Mouse (Mus musculus): Measurements from ENCODE around the gene Fam178b.

GRCm38 (mm10) chr1:36682620-36683355 is at the start of gene Fam178b:
- TF ChIP-seq POLR2A (IDR thresholded peaks at IDR 0.05; ENCODE audit: insufficient read depth, low read length): no peak
- peak; percentile 14; the same call in 1 of the 2 replicates for TF ChIP-seq EP300 (IDR thresholded peaks at IDR 0.05; ENCODE audit: insufficient read depth, low read depth, low read length)
- TF ChIP-seq CTCF (IDR thresholded peaks at IDR 0.05; ENCODE audit: low read depth, low read length): no peak
